Mouse (Mus musculus) liver, adult 2 months (tissue): ENCODE results near the gene Chrne. TPM values are rescaled to one million over a fixed set of nuclear protein-coding genes. Genes with fewer than 3 reads are reported as not detected.
A peak's percentile ranks its signal among the peaks of the same experiment; 100 is the strongest.

Experiments used
- DNase-seq: peaks from one replicate; pipeline ENCODE4 v3.0.0-alpha.2; 2011; ENCODE audit warnings: low read depth, low spot score; ENCODE audit errors: extremely low read depth
- H3K27ac ChIP-seq: fragments of 200-500 bp; replicated peaks from 2 replicates; pipeline ENCODE4 v1.5.1; 2012; ENCODE audit warnings: low read depth, mild to moderate bottlenecking, control low read depth, inconsistent platforms, low read length; ENCODE audit not compliant: insufficient read depth
- H3K27me3 ChIP-seq: fragments of 200-500 bp; 2 replicates; pipeline ENCODE4 v1.6.1; 2012; ENCODE audit warnings: mild to moderate bottlenecking, moderate library complexity, low read length, inconsistent platforms; ENCODE audit not compliant: control insufficient read depth, insufficient read depth
- H3K36me3 ChIP-seq: fragments of 200-500 bp; 2 replicates; pipeline ENCODE4 v1.6.1; 2012; ENCODE audit warnings: low read length, inconsistent platforms; ENCODE audit not compliant: control insufficient read depth, insufficient read depth
- H3K4me1 ChIP-seq: fragments of 200-500 bp; 2 replicates; pipeline ENCODE4 v1.6.1; 2011; ENCODE audit warnings: low read length; ENCODE audit not compliant: control insufficient read depth, insufficient read depth
- H3K4me3 ChIP-seq: fragments of 200-500 bp; 2 replicates; pipeline ENCODE4 v1.5.1; 2011; ENCODE audit warnings: low read depth, mild to moderate bottlenecking, control low read depth, low read length, moderate library complexity; ENCODE audit not compliant: insufficient read depth
- H3K79me2 ChIP-seq: fragments of 200-500 bp; 2 replicates; pipeline ENCODE4 v1.6.1; 2012; ENCODE audit warnings: inconsistent platforms, mild to moderate bottlenecking, low read length, moderate library complexity; ENCODE audit not compliant: control insufficient read depth, insufficient read depth
- H3K9ac ChIP-seq: fragments of 200-500 bp; 2 replicates; pipeline ENCODE4 v1.6.1; 2012; ENCODE audit warnings: low read depth, mild to moderate bottlenecking, control low read depth, inconsistent platforms, low read length
- CTCF ChIP-seq: fragments of 200-500 bp; IDR thresholded peaks from 2 replicates; pipeline ENCODE4 v1.5.1; 2011; ENCODE audit warnings: low read depth, low read length, control low read depth
- POLR2A ChIP-seq: fragments of 200-500 bp; IDR thresholded peaks from 2 replicates; pipeline ENCODE4 v1.6.1; 2011; ENCODE audit warnings: low read length, control low read depth; ENCODE audit not compliant: insufficient read depth; ENCODE audit errors: extremely low read depth
- WGBS: fragments of 180-500 bp; shearing (Covaris S2); methylation state at CpG from one replicate; pipeline ENCODE4 v1.1.7; 2018; 5-methylcytosine and 5-hydroxymethylcytosine counted together
- polyA plus RNA-seq: library from polyadenylated mRNA; depleted of rRNA; stranded (reverse); fragments of >200 nt; gene quantifications from 2 replicates; pipeline ENCODE4 v1.2.3, GENCODE M21; 2012
- total RNA-seq: library from RNA; depleted of rRNA; stranded (reverse); fragments of >200 nt; gene quantifications from 2 replicates; pipeline ENCODE4 v1.2.3, GENCODE M21; 2014

Gene Chrne
- total and polyA plus RNA-seq, 2 experiments: 0.09 to 1.3 TPM

GRCm38 (mm10) chr11:70649185-70649734 is 30.2 kb upstream of the Chrne start:
- H3K27me3 ChIP-seq: no peaks in the 10 kb centered on the region
- H3K4me3 ChIP-seq: no peak overlapping the region
- TF ChIP-seq CTCF: no peak
- TF ChIP-seq POLR2A: no peak
- 52% methylated on average over 8 of the region's 8 CpGs for WGBS
- peak overlapping the region; percentile 13; the same call in 1 of the 2 replicates for H3K27ac ChIP-seq
- DNase-seq: no peak
- peaks cover 38% of the 10 kb centered on the region for H3K36me3 ChIP-seq
- peaks cover 29% of the 10 kb centered on the region for H3K4me1 ChIP-seq
- H3K9ac ChIP-seq: no peak overlapping the region
- H3K79me2 ChIP-seq: peaks cover 37% of the 10 kb centered on the region

- Histone ChIP-seq H3K79me2 (peaks cover 30% of the 10 kb centered on the region), H3K36me3 (peaks cover 38% of the 10 kb centered on the region), H3K27ac (no peak overlapping the region), H3K4me1 (peaks cover 29% of the 10 kb centered on the region), H3K9ac (peak overlapping the region; percentile 14; the same call in 1 of the 2 replicates), H3K27me3 (no peaks in the 10 kb centered on the region), H3K4me3 (peak overlapping the region; percentile 77; the same call in 1 of the 2 replicates)
- TF ChIP-seq POLR2A (no peak), CTCF (no peak)
- DNase-seq: no peak
- 31% methylated on average over 4 of the region's 4 CpGs for WGBS
These were observed 29.5 kb upstream of the Chrne start for GRCm38 (mm10) chr11:70648512-70648911.

- H3K27ac ChIP-seq: peak overlapping the region; percentile 98
- DNase-seq: no peak
- H3K27me3 ChIP-seq: no peaks in the 10 kb centered on the region
- peak overlapping the region; percentile 90 for H3K9ac ChIP-seq
- WGBS: 2% methylated on average over 28 of the region's 28 CpGs
- H3K4me1 ChIP-seq: peaks cover 29% of the 10 kb centered on the region
- peak overlapping the region; percentile 77 for H3K4me3 ChIP-seq
- H3K79me2 ChIP-seq: peaks cover 24% of the 10 kb centered on the region
- TF ChIP-seq CTCF (no peak), POLR2A (no peak)
- peaks cover 37% of the 10 kb centered on the region for H3K36me3 ChIP-seq
These were observed 28.9 kb upstream of the Chrne start for GRCm38 (mm10) chr11:70647716-70648420.

GRCm38 (mm10) chr11:70646691-70647650 is 28.0 kb upstream of the Chrne start, which contains the start of the genes Rnf167 and Slc25a11:
TSS of gene Rnf167 (plus strand) at chr11:70647235.
TSS of gene Slc25a11 (minus strand) at chr11:70647479.
- WGBS: under 1% methylated on average over 63 of the region's 63 CpGs
- peak; percentile 93 for DNase-seq
- Histone ChIP-seq H3K4me1 (peaks cover 20% of the 10 kb centered on the region), H3K9ac (peak within 1 kb of the TSS; percentile 98), H3K79me2 (peaks cover 19% of the 10 kb centered on the region; the same call in 1 of the 2 replicates), H3K4me3 (peak within 1 kb of the TSS; percentile 93), H3K27ac (peak within 1 kb of the TSS; percentile 98), H3K36me3 (peaks cover 28% of the 10 kb centered on the region), H3K27me3 (no peaks in the 10 kb centered on the region)
- TF ChIP-seq CTCF (no peak), POLR2A (peak; percentile 91)

- no peak for DNase-seq
- Histone ChIP-seq H3K79me2 (peaks cover 17% of the 10 kb centered on the region; the same call in 1 of the 2 replicates), H3K4me1 (peaks cover 18% of the 10 kb centered on the region), H3K9ac (peak overlapping the region; percentile 98), H3K4me3 (peak overlapping the region; percentile 93), H3K27ac (peak overlapping the region; percentile 93), H3K36me3 (peaks cover 20% of the 10 kb centered on the region), H3K27me3 (no peaks in the 10 kb centered on the region)
- TF ChIP-seq CTCF (no peak), POLR2A (no peak)
- 13% methylated on average over 3 of the region's 3 CpGs for WGBS
These were observed 27.2 kb upstream of the Chrne start for GRCm38 (mm10) chr11:70646259-70646555.
